Mouse (Mus musculus): ENCODE measurements around the gene 2410004P03Rik.

DNA sequence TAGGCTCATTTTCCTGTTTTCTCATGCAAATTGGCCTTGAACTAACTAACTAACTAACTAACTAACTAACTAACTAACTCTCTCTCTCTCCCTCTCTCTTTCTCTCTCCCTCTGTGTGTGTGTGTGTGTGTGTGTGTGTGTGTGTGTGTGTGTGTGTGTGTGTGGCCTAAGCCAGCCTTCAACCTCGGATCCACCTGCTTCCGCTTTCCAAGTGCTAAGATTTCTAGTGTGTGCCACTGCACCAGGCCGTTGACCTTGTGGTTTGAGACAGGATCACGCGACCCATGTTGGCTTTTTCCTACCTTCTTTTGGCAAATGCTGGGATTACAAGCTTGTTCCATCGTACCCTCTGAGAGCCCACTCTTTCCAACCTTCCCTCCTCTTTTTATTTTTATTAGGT lies 10.9 kb downstream of the 2410004P03Rik start:
- TF ChIP-seq SRF (IDR thresholded peaks at IDR 0.05; ENCODE audit: control insufficient read depth, insufficient read length, low read depth) (no peak), POLR2A (IDR thresholded peaks at IDR 0.05; ENCODE audit: insufficient read length, low read depth) (no peak), REST (IDR thresholded peaks at IDR 0.05; ENCODE audit: insufficient read depth, insufficient read length) (no peak), E2F4 (IDR thresholded peaks at IDR 0.05; ENCODE audit: insufficient read depth) (no peak), POLR2AphosphoS2 (IDR thresholded peaks at IDR 0.05; ENCODE audit: insufficient read length, low read depth) (no peak), USF1 (IDR thresholded peaks at IDR 0.05; ENCODE audit: low read depth) (no peak)
